Mouse (Mus musculus) cerebellum, adult 8-10 months (tissue): ENCODE results near the gene Cdon.

ENCODE experiments used
- DNase-seq: peaks from one replicate; pipeline ENCODE4 v3.0.0; 2022

The Cdon gene

GRCm38 (mm10) chr9:35543099-35543860 lies 122.4 kb downstream of the Cdon start:
- no peak for DNase-seq

GRCm38 (mm10) chr9:35544666-35545065 lies 123.7 kb downstream of the Cdon start:
- DNase-seq: no peak

GRCm38 (mm10) chr9:35545704-35546103 lies 124.8 kb downstream of the Cdon start:
- no peak for DNase-seq

GRCm38 (mm10) chr9:35546745-35547144 lies 125.8 kb downstream of the Cdon start:
- DNase-seq: no peak

- DNase-seq: no peak
Measured at GRCm38 (mm10) chr9:35548455-35548854, 127.5 kb downstream of the Cdon start.

GRCm38 (mm10) chr9:35556494-35557102 lies 135.7 kb downstream of the Cdon start:
- no peak for DNase-seq
